Mouse (Mus musculus): ENCODE results near the gene Ndufa3. TPM values are rescaled to one million over a fixed set of nuclear protein-coding genes. Genes with fewer than 3 reads are reported as not detected.
A peak's percentile ranks its signal among the peaks of the same experiment; 100 is the strongest.

Gene Ndufa3
- total RNA-seq, 2 experiments from 2014 or later, result 577 to 589 TPM

- DNase-seq, result no peak
These were observed 6.2 kb upstream of the Ndufa3 start for GRCm38 (mm10) chr7:3611006-3611405.

GRCm38 (mm10) chr7:3614021-3614420 is 3.2 kb upstream of the Ndufa3 start:
- no peak for DNase-seq

GRCm38 (mm10) chr7:3616057-3616388 is 1.1 kb upstream of the Ndufa3 start, which contains the start of gene Oscar:
Oscar (minus strand) TSS chr7:3616157.
- no peak for DNase-seq

- DNase-seq, result no peak
These were observed 558 bp upstream of the Ndufa3 start for GRCm38 (mm10) chr7:3616389-3617241.

GRCm38 (mm10) chr7:3629030-3629429 is 11.9 kb downstream of the Ndufa3 start:
- DNase-seq, result no peak

- peak; percentile 95 for DNase-seq
These were observed 12.6 kb downstream of the Ndufa3 start, which contains the start of the genes Tfpt and Prpf31 for GRCm38 (mm10) chr7:3629543-3630477. Tfpt (minus strand) TSS chr7:3629929. Prpf31 (plus strand) TSS chr7:3629985.

GRCm38 (mm10) chr7:3630478-3630815 is 13.3 kb downstream of the Ndufa3 start:
- no peak for DNase-seq

GRCm38 (mm10) chr7:3643412-3643811 is 26.2 kb downstream of the Ndufa3 start:
- no peak for DNase-seq

- no peak for DNase-seq
These were observed 26.7 kb downstream of the Ndufa3 start for GRCm38 (mm10) chr7:3643843-3644242.

GRCm38 (mm10) chr7:3644348-3644671 is 27.1 kb downstream of the Ndufa3 start:
- DNase-seq, result no peak

GRCm38 (mm10) chr7:3644672-3645487 is 27.7 kb downstream of the Ndufa3 start, which contains the start of gene Cnot3:
Cnot3 (plus strand) TSS chr7:3645268.
- peak; percentile 98 to 99 for DNase-seq

GRCm38 (mm10) chr7:3645488-3646025 is 28.4 kb downstream of the Ndufa3 start:
- DNase-seq, result peak in 1 of 2 experiments; percentile 54

GRCm38 (mm10) chr7:3646188-3646587 is 29.0 kb downstream of the Ndufa3 start:
- DNase-seq, result no peak

GRCm38 (mm10) chr7:3646641-3647040 is 29.5 kb downstream of the Ndufa3 start:
- DNase-seq, result no peak

- DNase-seq, result no peak
These were observed 39.8 kb downstream of the Ndufa3 start for GRCm38 (mm10) chr7:3656966-3657365.

- DNase-seq, result no peak
These were observed 41.4 kb downstream of the Ndufa3 start for GRCm38 (mm10) chr7:3658578-3658977.

- no peak for DNase-seq
These were observed 47.5 kb downstream of the Ndufa3 start for GRCm38 (mm10) chr7:3664524-3665214.

- DNase-seq, result peak; percentile 96 to 97
These were observed 48.3 kb downstream of the Ndufa3 start, which contains the start of gene Leng1 for GRCm38 (mm10) chr7:3665215-3666114. Leng1 (minus strand) TSS chr7:3665840.

- no peak for DNase-seq
These were observed 49.8 kb downstream of the Ndufa3 start for GRCm38 (mm10) chr7:3666921-3667391.
